Mouse (Mus musculus): ENCODE results near the gene Mthfd1l. TPM values are rescaled to one million over a fixed set of nuclear protein-coding genes. Genes with fewer than 3 reads are reported as not detected.
A peak's percentile ranks its signal among the peaks of the same experiment; 100 is the strongest.

Mthfd1l gene
- polyA plus RNA-seq, 1 experiment from 2014 or later = 14.2 TPM

- 71% methylated on average over 3 of the region's 3 CpGs for WGBS
- no peak for ATAC-seq (ENCODE audit: low read depth)
- Histone ChIP-seq H3K4me2 (ENCODE audit: low read depth, low read length) (no peak overlapping the region), H3K27ac (ENCODE audit: low read length) (no peak overlapping the region), H3K36me3 (ENCODE audit: control insufficient read depth, insufficient read depth, low read length) (no peaks in the 10 kb centered on the region), H3K9ac (ENCODE audit: low read length) (no peak overlapping the region), H3K4me3 (ENCODE audit: low read length) (no peak overlapping the region), H3K4me1 (replicated peaks; ENCODE audit: control insufficient read depth, insufficient read depth, low read length) (peaks cover 16% of the 10 kb centered on the region), H3K9me3 (ENCODE audit: control insufficient read depth, low read length) (no peaks in the 10 kb centered on the region), H3K27me3 (ENCODE audit: control insufficient read depth, insufficient read depth, low read depth, low read length) (no peaks in the 10 kb centered on the region)
These were observed 201.8 kb downstream of the Mthfd1l start for GRCm38 (mm10) chr10:4174717-4175116.

- ATAC-seq (ENCODE audit: low read depth) = peak; percentile 78
- Histone ChIP-seq H3K27me3 (ENCODE audit: control insufficient read depth, insufficient read depth, low read depth, low read length) (no peaks in the 10 kb centered on the region), H3K9ac (ENCODE audit: low read length) (no peak overlapping the region), H3K27ac (ENCODE audit: low read length) (no peak overlapping the region; the same call in 1 of the 2 replicates), H3K4me1 (replicated peaks; ENCODE audit: control insufficient read depth, insufficient read depth, low read length) (peaks cover 16% of the 10 kb centered on the region), H3K4me3 (ENCODE audit: low read length) (no peak overlapping the region), H3K4me2 (ENCODE audit: low read depth, low read length) (no peak overlapping the region), H3K9me3 (ENCODE audit: control insufficient read depth, low read length) (no peaks in the 10 kb centered on the region), H3K36me3 (ENCODE audit: control insufficient read depth, insufficient read depth, low read length) (no peaks in the 10 kb centered on the region)
- WGBS = 44% methylated on average over 4 of the region's 4 CpGs
These were observed 204.4 kb downstream of the Mthfd1l start for GRCm38 (mm10) chr10:4177285-4177684.

- WGBS = 59% methylated on average over 7 of the region's 7 CpGs
- no peak overlapping the region for H3K4me2 ChIP-seq (ENCODE audit: low read depth, low read length)
- H3K4me3 ChIP-seq (ENCODE audit: low read length) = no peak overlapping the region
- H3K9me3 ChIP-seq (ENCODE audit: control insufficient read depth, low read length) = no peaks in the 10 kb centered on the region
- no peaks in the 10 kb centered on the region for H3K27me3 ChIP-seq (ENCODE audit: control insufficient read depth, insufficient read depth, low read depth, low read length)
- no peaks in the 10 kb centered on the region for H3K36me3 ChIP-seq (ENCODE audit: control insufficient read depth, insufficient read depth, low read length)
- ATAC-seq (ENCODE audit: low read depth) = peak; percentile 59
- H3K9ac ChIP-seq (ENCODE audit: low read length) = no peak overlapping the region
- peak overlapping the region; percentile 38; the same call in 1 of the 2 replicates for H3K27ac ChIP-seq (ENCODE audit: low read length)
- H3K4me1 ChIP-seq (replicated peaks; ENCODE audit: control insufficient read depth, insufficient read depth, low read length) = peaks cover 16% of the 10 kb centered on the region
These were observed 206.3 kb downstream of the Mthfd1l start for GRCm38 (mm10) chr10:4179049-4179790.

- H3K27me3 ChIP-seq (ENCODE audit: control insufficient read depth, insufficient read depth, low read depth, low read length) = no peaks in the 10 kb centered on the region
- no peak overlapping the region for H3K4me2 ChIP-seq (ENCODE audit: low read depth, low read length)
- no peak overlapping the region for H3K4me3 ChIP-seq (ENCODE audit: low read length)
- H3K9me3 ChIP-seq (ENCODE audit: control insufficient read depth, low read length) = no peaks in the 10 kb centered on the region
- H3K27ac ChIP-seq (ENCODE audit: low read length) = 0 out of 2 replicates have a peak overlapping the region, but pooled peaks have one; percentile 51
- peaks cover 11% of the 10 kb centered on the region for H3K4me1 ChIP-seq (replicated peaks; ENCODE audit: control insufficient read depth, insufficient read depth, low read length)
- WGBS = 45% methylated on average over 1 of the region's 1 CpGs
- ATAC-seq (ENCODE audit: low read depth) = peak; percentile 49; the same call in 1 of the 2 replicates
- no peak overlapping the region for H3K9ac ChIP-seq (ENCODE audit: low read length)
- H3K36me3 ChIP-seq (ENCODE audit: control insufficient read depth, insufficient read depth, low read length) = no peaks in the 10 kb centered on the region
These were observed 209.0 kb downstream of the Mthfd1l start for GRCm38 (mm10) chr10:4181953-4182352.

- Histone ChIP-seq H3K27me3 (ENCODE audit: control insufficient read depth, insufficient read depth, low read depth, low read length) (no peaks in the 10 kb centered on the region), H3K4me3 (ENCODE audit: low read length) (no peak overlapping the region), H3K4me1 (replicated peaks; ENCODE audit: control insufficient read depth, insufficient read depth, low read length) (peaks cover 11% of the 10 kb centered on the region), H3K9ac (ENCODE audit: low read length) (no peak overlapping the region), H3K36me3 (ENCODE audit: control insufficient read depth, insufficient read depth, low read length) (no peaks in the 10 kb centered on the region), H3K27ac (ENCODE audit: low read length) (peak overlapping the region; percentile 51; the same call in 1 of the 2 replicates), H3K4me2 (ENCODE audit: low read depth, low read length) (no peak overlapping the region), H3K9me3 (ENCODE audit: control insufficient read depth, low read length) (no peaks in the 10 kb centered on the region)
- WGBS = 70% methylated on average over 2 of the region's 2 CpGs
- no peak for ATAC-seq (ENCODE audit: low read depth)
These were observed 209.5 kb downstream of the Mthfd1l start for GRCm38 (mm10) chr10:4182406-4182805.

- peak; percentile 92 for ATAC-seq (ENCODE audit: low read depth)
- H3K4me3 ChIP-seq (ENCODE audit: low read length) = no peak overlapping the region
- H3K9ac ChIP-seq (ENCODE audit: low read length) = no peak overlapping the region
- H3K9me3 ChIP-seq (ENCODE audit: control insufficient read depth, low read length) = no peaks in the 10 kb centered on the region
- H3K4me1 ChIP-seq (replicated peaks; ENCODE audit: control insufficient read depth, insufficient read depth, low read length) = peaks cover 5% of the 10 kb centered on the region; the same call in 1 of the 2 replicates
- no peaks in the 10 kb centered on the region for H3K27me3 ChIP-seq (ENCODE audit: control insufficient read depth, insufficient read depth, low read depth, low read length)
- no peak overlapping the region for H3K4me2 ChIP-seq (ENCODE audit: low read depth, low read length)
- no peak overlapping the region for H3K27ac ChIP-seq (ENCODE audit: low read length)
- WGBS = 60% methylated on average over 18 of the region's 18 CpGs
- no peaks in the 10 kb centered on the region for H3K36me3 ChIP-seq (ENCODE audit: control insufficient read depth, insufficient read depth, low read length)
These were observed 215.9 kb downstream of the Mthfd1l start for GRCm38 (mm10) chr10:4188614-4189402.

GRCm38 (mm10) chr10:4189422-4189821 is 216.5 kb downstream of the Mthfd1l start:
- H3K27ac ChIP-seq (ENCODE audit: low read length) = no peak overlapping the region
- no peak overlapping the region for H3K4me2 ChIP-seq (ENCODE audit: low read depth, low read length)
- no peaks in the 10 kb centered on the region for H3K9me3 ChIP-seq (ENCODE audit: control insufficient read depth, low read length)
- 82% methylated on average over 6 of the region's 6 CpGs for WGBS
- H3K4me3 ChIP-seq (ENCODE audit: low read length) = no peak overlapping the region
- no peak overlapping the region for H3K9ac ChIP-seq (ENCODE audit: low read length)
- no peaks in the 10 kb centered on the region for H3K27me3 ChIP-seq (ENCODE audit: control insufficient read depth, insufficient read depth, low read depth, low read length)
- H3K36me3 ChIP-seq (ENCODE audit: control insufficient read depth, insufficient read depth, low read length) = no peaks in the 10 kb centered on the region
- no peak for ATAC-seq (ENCODE audit: low read depth)
- peaks cover 5% of the 10 kb centered on the region; the same call in 1 of the 2 replicates for H3K4me1 ChIP-seq (replicated peaks; ENCODE audit: control insufficient read depth, insufficient read depth, low read length)

GRCm38 (mm10) chr10:4198978-4199377 is 226.1 kb downstream of the Mthfd1l start:
- Histone ChIP-seq H3K4me1 (replicated peaks; ENCODE audit: control insufficient read depth, insufficient read depth, low read length) (no peaks in the 10 kb centered on the region), H3K27ac (ENCODE audit: low read length) (no peak overlapping the region), H3K9ac (ENCODE audit: low read length) (no peak overlapping the region), H3K4me2 (ENCODE audit: low read depth, low read length) (no peak overlapping the region), H3K36me3 (ENCODE audit: control insufficient read depth, insufficient read depth, low read length) (no peaks in the 10 kb centered on the region), H3K27me3 (ENCODE audit: control insufficient read depth, insufficient read depth, low read depth, low read length) (no peaks in the 10 kb centered on the region), H3K4me3 (ENCODE audit: low read length) (no peak overlapping the region), H3K9me3 (ENCODE audit: control insufficient read depth, low read length) (no peaks in the 10 kb centered on the region)
- no peak for ATAC-seq (ENCODE audit: low read depth)
- 84% methylated on average over 6 of the region's 6 CpGs for whole genome bisulfite sequencing

GRCm38 (mm10) chr10:4199926-4200325 is 227.0 kb downstream of the Mthfd1l start:
- Histone ChIP-seq H3K36me3 (ENCODE audit: control insufficient read depth, insufficient read depth, low read length) (no peaks in the 10 kb centered on the region), H3K27me3 (ENCODE audit: control insufficient read depth, insufficient read depth, low read depth, low read length) (no peaks in the 10 kb centered on the region), H3K4me3 (ENCODE audit: low read length) (no peak overlapping the region), H3K9me3 (ENCODE audit: control insufficient read depth, low read length) (no peaks in the 10 kb centered on the region), H3K27ac (ENCODE audit: low read length) (no peak overlapping the region), H3K9ac (ENCODE audit: low read length) (no peak overlapping the region), H3K4me1 (replicated peaks; ENCODE audit: control insufficient read depth, insufficient read depth, low read length) (no peaks in the 10 kb centered on the region), H3K4me2 (ENCODE audit: low read depth, low read length) (no peak overlapping the region)
- ATAC-seq (ENCODE audit: low read depth) = no peak
- 84% methylated on average over 6 of the region's 6 CpGs for WGBS

Data from lung, embryonic 16.5 days (tissue).